Mouse (Mus musculus) liver, adult 2 months (tissue): ENCODE results near the gene Kif5a. TPM values are rescaled to one million over a fixed set of nuclear protein-coding genes. Genes with fewer than 3 reads are reported as not detected.

ENCODE experiments used
- DNase-seq: peaks from one replicate; pipeline ENCODE4 v3.0.0-alpha.2; 2011; ENCODE audit warnings: low read depth, low spot score; ENCODE audit errors: extremely low read depth
- H3K27ac ChIP-seq: fragments of 200-500 bp; replicated peaks from 2 replicates; pipeline ENCODE4 v1.5.1; 2012; ENCODE audit warnings: low read depth, mild to moderate bottlenecking, control low read depth, inconsistent platforms, low read length; ENCODE audit not compliant: insufficient read depth
- H3K27me3 ChIP-seq: fragments of 200-500 bp; 2 replicates; pipeline ENCODE4 v1.6.1; 2012; ENCODE audit warnings: mild to moderate bottlenecking, moderate library complexity, low read length, inconsistent platforms; ENCODE audit not compliant: control insufficient read depth, insufficient read depth
- H3K36me3 ChIP-seq: fragments of 200-500 bp; 2 replicates; pipeline ENCODE4 v1.6.1; 2012; ENCODE audit warnings: low read length, inconsistent platforms; ENCODE audit not compliant: control insufficient read depth, insufficient read depth
- H3K4me1 ChIP-seq: fragments of 200-500 bp; 2 replicates; pipeline ENCODE4 v1.6.1; 2011; ENCODE audit warnings: low read length; ENCODE audit not compliant: control insufficient read depth, insufficient read depth
- H3K4me3 ChIP-seq: fragments of 200-500 bp; 2 replicates; pipeline ENCODE4 v1.5.1; 2011; ENCODE audit warnings: low read depth, mild to moderate bottlenecking, control low read depth, low read length, moderate library complexity; ENCODE audit not compliant: insufficient read depth
- H3K79me2 ChIP-seq: fragments of 200-500 bp; 2 replicates; pipeline ENCODE4 v1.6.1; 2012; ENCODE audit warnings: inconsistent platforms, mild to moderate bottlenecking, low read length, moderate library complexity; ENCODE audit not compliant: control insufficient read depth, insufficient read depth
- H3K9ac ChIP-seq: fragments of 200-500 bp; 2 replicates; pipeline ENCODE4 v1.6.1; 2012; ENCODE audit warnings: low read depth, mild to moderate bottlenecking, control low read depth, inconsistent platforms, low read length
- CTCF ChIP-seq: fragments of 200-500 bp; IDR thresholded peaks from 2 replicates; pipeline ENCODE4 v1.5.1; 2011; ENCODE audit warnings: low read depth, low read length, control low read depth
- POLR2A ChIP-seq: fragments of 200-500 bp; IDR thresholded peaks from 2 replicates; pipeline ENCODE4 v1.6.1; 2011; ENCODE audit warnings: low read length, control low read depth; ENCODE audit not compliant: insufficient read depth; ENCODE audit errors: extremely low read depth
- WGBS: fragments of 180-500 bp; shearing (Covaris S2); methylation state at CpG from one replicate; pipeline ENCODE4 v1.1.7; 2018; 5-methylcytosine and 5-hydroxymethylcytosine counted together
- polyA plus RNA-seq: library from polyadenylated mRNA; depleted of rRNA; stranded (reverse); fragments of >200 nt; gene quantifications from 2 replicates; pipeline ENCODE4 v1.2.3, GENCODE M21; 2012
- total RNA-seq: library from RNA; depleted of rRNA; stranded (reverse); fragments of >200 nt; gene quantifications from 2 replicates; pipeline ENCODE4 v1.2.3, GENCODE M21; 2014

Kif5a gene
- total and polyA plus RNA-seq, 2 experiments: 0.55 to 10.7 TPM

GRCm38 (mm10) chr10:127211414-127211854 is 51.7 kb downstream of the Kif5a start, which contains the start of gene Pip4k2c:
Gene Pip4k2c (minus strand): TSS chr10:127211585.
- under 1% methylated on average over 47 of the region's 47 CpGs for WGBS
- peaks cover 6% of the 10 kb centered on the region for H3K4me1 ChIP-seq

GRCm38 (mm10) chr10:127210961-127211405 is 52.2 kb downstream of the Kif5a start:
- peaks cover 10% of the 10 kb centered on the region; the same call in 1 of the 2 replicates for H3K79me2 ChIP-seq
- H3K27me3 ChIP-seq: no peaks in the 10 kb centered on the region
- TF ChIP-seq CTCF (no peak), POLR2A (no peak)
- peaks cover 6% of the 10 kb centered on the region for H3K4me1 ChIP-seq
- H3K27ac ChIP-seq: 0 out of 2 replicates have a peak overlapping the region, but pooled peaks have one; percentile 24
- peak; percentile 24 for DNase-seq
- no peaks in the 10 kb centered on the region for H3K36me3 ChIP-seq
- H3K9ac ChIP-seq: peak overlapping the region; percentile 86
- peak overlapping the region; percentile 87 for H3K4me3 ChIP-seq
- WGBS: 2% methylated on average over 25 of the region's 25 CpGs

More at GRCm38 (mm10) chr10:127211414-127211854, 51.7 kb downstream of the Kif5a start, which contains the start of gene Pip4k2c:
- Histone ChIP-seq H3K79me2 (peaks cover 10% of the 10 kb centered on the region; the same call in 1 of the 2 replicates), H3K9ac (peak within 1 kb of the TSS; percentile 86), H3K36me3 (no peaks in the 10 kb centered on the region), H3K27ac (0 out of 2 replicates have a peak within 1 kb of the TSS, but pooled peaks have one; percentile 24), H3K4me3 (peak within 1 kb of the TSS; percentile 87), H3K27me3 (no peaks in the 10 kb centered on the region)
- DNase-seq: peak; percentile 77
- TF ChIP-seq CTCF (no peak), POLR2A (peak; percentile 50; the same call in 1 of the 2 replicates)

GRCm38 (mm10) chr10:127209928-127210570 is 53.1 kb downstream of the Kif5a start:
- H3K4me3 ChIP-seq: no peak overlapping the region
- H3K27me3 ChIP-seq: no peaks in the 10 kb centered on the region
- H3K79me2 ChIP-seq: peaks cover 10% of the 10 kb centered on the region; the same call in 1 of the 2 replicates
- H3K9ac ChIP-seq: no peak overlapping the region
- TF ChIP-seq CTCF: no peak
- H3K27ac ChIP-seq: no peak overlapping the region
- H3K4me1 ChIP-seq: peaks cover 6% of the 10 kb centered on the region
- H3K36me3 ChIP-seq: peaks cover 4% of the 10 kb centered on the region
- DNase-seq: no peak
- WGBS: 91% methylated on average over 13 of the region's 13 CpGs

GRCm38 (mm10) chr10:127208921-127209320 is 54.2 kb downstream of the Kif5a start:
- H3K79me2 ChIP-seq: peaks cover 10% of the 10 kb centered on the region; the same call in 1 of the 2 replicates
- 71% methylated on average over 4 of the region's 4 CpGs for WGBS
- H3K27ac ChIP-seq: no peak overlapping the region
- no peak overlapping the region for H3K9ac ChIP-seq
- peaks cover 6% of the 10 kb centered on the region for H3K4me1 ChIP-seq
- TF ChIP-seq CTCF (no peak), POLR2A (no peak)
- no peak for DNase-seq
- peaks cover 9% of the 10 kb centered on the region for H3K36me3 ChIP-seq
- H3K4me3 ChIP-seq: no peak overlapping the region
- no peaks in the 10 kb centered on the region for H3K27me3 ChIP-seq

GRCm38 (mm10) chr10:127205373-127205772 is 57.8 kb downstream of the Kif5a start:
- Histone ChIP-seq H3K4me3 (no peak overlapping the region), H3K27ac (no peak overlapping the region), H3K36me3 (peaks cover 17% of the 10 kb centered on the region), H3K79me2 (peaks cover 1% of the 10 kb centered on the region; the same call in 1 of the 2 replicates), H3K27me3 (no peaks in the 10 kb centered on the region), H3K4me1 (peaks cover under 1% of the 10 kb centered on the region), H3K9ac (no peak overlapping the region)
- TF ChIP-seq CTCF (no peak), POLR2A (no peak)
- WGBS: 68% methylated on average over 10 of the region's 10 CpGs
- no peak for DNase-seq

- Histone ChIP-seq H3K27ac (no peak overlapping the region), H3K4me3 (no peak overlapping the region), H3K4me1 (no peaks in the 10 kb centered on the region), H3K27me3 (no peaks in the 10 kb centered on the region), H3K79me2 (no peaks in the 10 kb centered on the region), H3K36me3 (peaks cover 17% of the 10 kb centered on the region), H3K9ac (no peak overlapping the region)
- 86% methylated on average over 5 of the region's 5 CpGs for WGBS
- TF ChIP-seq CTCF (no peak), POLR2A (no peak)
- no peak for DNase-seq
Measured at GRCm38 (mm10) chr10:127204589-127204988, 58.6 kb downstream of the Kif5a start.
